Mouse (Mus musculus) forebrain, embryonic 15.5 days (tissue): ENCODE data around the gene Vps35l. TPM values are rescaled to one million over a fixed set of nuclear protein-coding genes. Genes with fewer than 3 reads are reported as not detected.

Experiments used
- ATAC-seq: fragments of 200-750 bp; cut with Nextera tagmentation; replicated peaks from 2 replicates; pipeline ENCODE4 v1.8.0; 2017; ENCODE audit warnings: mild to moderate bottlenecking, moderate TSS enrichment, moderate library complexity
- H3K27ac ChIP-seq: fragments of 300-500 bp; sonication (generic); replicated peaks from 2 replicates; pipeline ENCODE4 v1.5.1; 2015; ENCODE audit warnings: mild to moderate bottlenecking, inconsistent platforms
- H3K27me3 ChIP-seq: fragments of 300-500 bp; sonication (generic); 2 replicates; pipeline ENCODE4 v1.6.1; 2015; ENCODE audit warnings: inconsistent platforms
- H3K36me3 ChIP-seq: fragments of 300-500 bp; sonication (generic); 2 replicates; pipeline ENCODE4 v1.6.1; 2015; ENCODE audit warnings: mild to moderate bottlenecking, inconsistent platforms
- H3K4me1 ChIP-seq: fragments of 300-500 bp; sonication (generic); 2 replicates; pipeline ENCODE4 v1.6.1; 2015; ENCODE audit warnings: inconsistent platforms
- H3K4me2 ChIP-seq: fragments of 300-500 bp; sonication (generic); replicated peaks from 2 replicates; pipeline ENCODE4 v1.6.1; 2015; ENCODE audit warnings: mild to moderate bottlenecking, inconsistent platforms
- H3K4me3 ChIP-seq: fragments of 300-500 bp; sonication (generic); 2 replicates; pipeline ENCODE4 v1.5.1; 2015; ENCODE audit warnings: mild to moderate bottlenecking, inconsistent platforms
- H3K9ac ChIP-seq: fragments of 300-500 bp; sonication (generic); replicated peaks from 2 replicates; pipeline ENCODE4 v1.6.1; 2015; ENCODE audit warnings: mild to moderate bottlenecking, inconsistent platforms
- H3K9me3 ChIP-seq: fragments of 300-500 bp; sonication (generic); 2 replicates; pipeline ENCODE4 v1.6.1; 2016; ENCODE audit warnings: inconsistent platforms
- WGBS: fragments of 180-500 bp; shearing (Covaris S2); methylation state at CpG from one replicate; pipeline ENCODE4 v1.1.7; 2015; ENCODE audit warnings: mixed read lengths; 5-methylcytosine and 5-hydroxymethylcytosine counted together
- polyA plus RNA-seq: library from polyadenylated mRNA; unstranded; fragments of >200 nt; fragmentation: Nextera tagmentation; extraction: Ambion mirVana; gene quantifications from 2 replicates; pipeline ENCODE4 v1.2.1, GENCODE M21; 2015

The Vps35l gene
- polyA plus RNA-seq, 1 experiment from 2014 or later, result 105 TPM

DNA sequence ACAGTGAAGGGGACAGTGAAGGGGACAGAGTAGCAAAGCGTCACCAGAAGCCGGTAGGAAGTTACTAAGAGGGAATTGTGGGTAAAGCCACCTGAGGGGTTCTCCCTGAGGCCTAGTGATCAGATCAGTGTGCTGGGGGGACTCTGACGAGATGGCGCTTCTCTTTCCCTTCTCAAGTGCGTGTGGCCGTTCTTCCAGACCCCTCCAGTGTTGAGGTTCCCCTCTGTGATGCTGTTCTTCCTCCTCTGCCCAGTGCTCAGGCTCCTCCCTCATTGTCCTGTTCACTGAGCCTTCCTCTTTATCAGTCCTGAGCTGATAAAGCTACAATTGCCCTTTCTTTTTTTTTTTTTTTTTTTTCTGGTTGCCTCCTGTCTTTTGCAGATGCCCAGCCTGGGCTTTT lies 2.3 kb downstream of the Vps35l start:
- H3K9me3 ChIP-seq, result no peaks in the 10 kb centered on the region
- peaks cover 23% of the 10 kb centered on the region for H3K36me3 ChIP-seq
- no peaks in the 10 kb centered on the region for H3K27me3 ChIP-seq
- WGBS, result 88% methylated on average over 6 of the region's 6 CpGs
- no peak overlapping the region for H3K4me3 ChIP-seq
- no peak for ATAC-seq
- no peak overlapping the region for H3K4me2 ChIP-seq
- H3K27ac ChIP-seq, result no peak overlapping the region
- peaks cover 14% of the 10 kb centered on the region for H3K4me1 ChIP-seq
- H3K9ac ChIP-seq, result no peak overlapping the region

DNA sequence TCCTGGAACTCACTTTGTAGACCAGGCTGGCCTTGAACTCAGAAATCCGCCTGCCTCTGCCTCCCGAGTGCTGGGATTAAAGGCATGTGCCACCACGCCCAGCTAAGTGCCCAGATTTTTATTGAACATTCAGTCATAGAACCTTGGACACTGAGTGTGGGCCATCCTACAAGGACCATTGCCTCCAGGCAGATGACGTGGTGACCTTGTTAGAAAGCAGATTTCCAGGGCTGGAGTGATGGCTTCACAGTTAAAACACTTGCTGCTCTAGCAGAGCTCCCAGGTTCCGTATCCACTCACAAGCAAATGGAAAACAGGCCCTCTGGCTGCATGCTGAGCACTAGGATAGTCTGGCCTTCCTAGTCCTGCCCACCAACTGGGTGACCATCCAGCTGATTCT lies 4.7 kb downstream of the Vps35l start:
- 93% methylated on average over 5 of the region's 5 CpGs for WGBS

DNA sequence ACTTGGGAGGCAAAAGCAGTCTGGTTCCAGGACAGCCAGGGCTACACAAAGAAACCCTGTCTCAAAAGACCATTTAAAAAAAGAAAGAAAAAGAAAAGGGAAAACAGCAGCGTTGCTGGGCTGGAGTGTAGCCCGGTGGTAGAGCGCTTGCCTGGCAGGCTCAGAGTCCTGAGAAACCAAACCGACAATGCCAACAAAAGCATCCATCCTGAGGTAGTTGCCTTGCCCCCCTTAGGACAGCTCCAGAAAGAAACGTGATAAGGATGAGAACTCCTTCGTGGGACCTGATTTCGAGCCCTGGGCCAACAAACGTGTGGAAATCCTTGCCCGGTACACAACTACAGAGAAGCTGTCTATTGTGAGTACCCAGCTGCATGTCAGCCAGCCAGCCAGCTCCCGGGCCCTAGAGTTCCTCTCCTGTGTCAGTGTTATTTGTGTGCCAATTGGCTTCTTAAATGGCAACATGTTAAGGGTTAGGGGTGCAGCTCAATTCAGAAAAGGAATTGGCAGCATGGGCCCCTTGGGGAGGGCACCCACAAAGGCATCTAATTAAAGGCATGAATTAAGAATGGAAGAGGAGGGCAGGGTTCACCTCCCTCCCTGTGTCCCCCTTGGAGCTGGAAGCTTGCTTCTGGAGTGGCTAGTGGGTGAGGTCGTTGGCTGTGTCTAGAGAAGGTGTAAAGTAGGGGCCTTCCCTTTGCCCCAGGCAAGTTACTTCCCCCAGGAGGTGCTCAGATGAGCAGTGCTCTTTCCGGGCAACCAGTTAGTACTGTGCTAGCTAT lies 8.1 kb downstream of the Vps35l start:
- peak; percentile 45 for ATAC-seq
- peak overlapping the region; percentile 27 for H3K27ac ChIP-seq
- H3K9me3 ChIP-seq, result no peaks in the 10 kb centered on the region

More for the DNA sequence above, 4.7 kb downstream of the Vps35l start:
- no peaks in the 10 kb centered on the region for H3K27me3 ChIP-seq
- H3K4me3 ChIP-seq, result no peak overlapping the region
- no peak overlapping the region for H3K4me2 ChIP-seq
- H3K4me1 ChIP-seq, result peaks cover 16% of the 10 kb centered on the region
- no peak overlapping the region for H3K27ac ChIP-seq
- H3K9me3 ChIP-seq, result no peaks in the 10 kb centered on the region
- H3K36me3 ChIP-seq, result peaks cover 47% of the 10 kb centered on the region
- no peak for ATAC-seq
- H3K9ac ChIP-seq, result no peak overlapping the region

DNA sequence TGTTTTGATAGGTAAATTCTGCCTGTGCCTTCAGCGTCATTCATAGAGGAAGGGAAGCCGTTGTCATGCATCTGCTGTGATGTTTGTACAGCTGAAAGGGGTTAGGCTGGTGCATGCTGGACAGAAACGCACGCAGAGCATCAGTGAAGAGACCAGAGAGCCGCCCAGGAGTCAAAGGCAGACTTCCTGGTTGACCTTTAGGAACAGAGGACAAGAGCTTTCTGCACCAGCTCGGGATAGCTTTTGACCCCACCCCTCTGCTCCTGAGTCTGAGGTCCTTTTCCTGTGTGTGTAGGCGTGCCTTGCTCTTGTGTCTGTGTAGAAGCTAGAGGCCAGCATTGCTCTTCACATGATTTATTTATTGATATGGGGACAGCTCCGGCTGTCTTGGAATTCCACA lies 9.7 kb downstream of the Vps35l start:
- WGBS, result 90% methylated on average over 8 of the region's 8 CpGs
- H3K4me3 ChIP-seq, result no peak overlapping the region
- H3K36me3 ChIP-seq, result peaks cover 82% of the 10 kb centered on the region
- H3K27me3 ChIP-seq, result no peaks in the 10 kb centered on the region
- ATAC-seq, result no peak
- no peak overlapping the region for H3K9ac ChIP-seq
- H3K4me1 ChIP-seq, result 0 out of 2 replicates have a peak, but pooled peaks cover 2% of the 10 kb centered on the region
- H3K27ac ChIP-seq, result no peak overlapping the region
- H3K9me3 ChIP-seq, result no peaks in the 10 kb centered on the region
- no peak overlapping the region for H3K4me2 ChIP-seq

More for the DNA sequence above, 8.1 kb downstream of the Vps35l start:
- 0 out of 2 replicates have a peak, but pooled peaks cover 2% of the 10 kb centered on the region for H3K4me1 ChIP-seq
- H3K36me3 ChIP-seq, result peaks cover 73% of the 10 kb centered on the region
- H3K27me3 ChIP-seq, result no peaks in the 10 kb centered on the region
- H3K4me2 ChIP-seq, result no peak overlapping the region
- H3K9ac ChIP-seq, result no peak overlapping the region
- H3K4me3 ChIP-seq, result no peak overlapping the region
- WGBS, result 58% methylated on average over 12 of the region's 12 CpGs

DNA sequence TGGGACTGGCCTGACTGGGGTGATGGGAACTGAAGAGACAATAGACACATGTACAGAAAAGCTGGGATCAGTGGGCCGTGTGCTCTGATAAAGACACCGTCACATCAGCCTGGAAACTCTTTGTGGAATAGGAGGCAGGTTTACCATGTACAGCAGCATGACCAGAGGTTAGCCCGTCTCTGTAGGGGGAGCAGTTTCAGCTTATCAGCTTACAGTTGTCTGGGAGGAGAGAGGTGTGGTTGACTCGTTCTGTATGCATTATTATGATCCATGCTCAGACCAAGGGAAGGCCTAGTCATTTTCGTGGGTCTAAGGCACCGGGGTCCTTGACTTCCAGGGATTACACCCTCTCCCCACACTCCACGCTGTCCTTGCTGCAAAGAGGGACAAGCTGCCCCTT lies 11.6 kb downstream of the Vps35l start:
- H3K36me3 ChIP-seq, result peaks cover 86% of the 10 kb centered on the region
- no peaks in the 10 kb centered on the region for H3K9me3 ChIP-seq
- no peak overlapping the region for H3K4me2 ChIP-seq
- H3K9ac ChIP-seq, result no peak overlapping the region
- H3K4me1 ChIP-seq, result 0 out of 2 replicates have a peak, but pooled peaks cover 2% of the 10 kb centered on the region
- H3K4me3 ChIP-seq, result no peak overlapping the region
- H3K27me3 ChIP-seq, result no peaks in the 10 kb centered on the region
- no peak for ATAC-seq
- 88% methylated on average over 7 of the region's 7 CpGs for WGBS
- H3K27ac ChIP-seq, result no peak overlapping the region

DNA sequence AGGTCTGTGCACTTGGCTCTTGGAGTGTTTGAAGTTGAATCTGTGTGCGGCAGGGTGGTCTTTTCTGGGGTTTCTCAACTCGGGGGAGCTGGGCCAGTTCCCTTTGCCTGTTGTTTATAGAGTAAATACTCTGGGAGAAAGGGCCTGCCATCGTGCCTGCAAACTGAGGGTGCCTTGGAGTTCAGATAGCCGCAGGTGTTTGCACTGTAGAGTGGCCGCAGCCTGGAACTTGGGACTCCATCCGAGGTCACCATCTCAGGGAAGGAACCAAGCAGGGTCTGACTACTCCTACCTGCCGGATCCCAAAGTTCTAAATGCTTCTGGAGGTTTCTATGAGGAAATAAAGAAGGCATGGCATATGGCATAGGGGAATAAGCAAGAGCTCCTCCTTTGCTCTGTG lies 15.7 kb downstream of the Vps35l start:
- H3K36me3 ChIP-seq, result peaks cover 64% of the 10 kb centered on the region
- no peak for ATAC-seq
- no peaks in the 10 kb centered on the region for H3K4me1 ChIP-seq
- WGBS, result 86% methylated on average over 7 of the region's 7 CpGs
- H3K9ac ChIP-seq, result no peak overlapping the region
- H3K27me3 ChIP-seq, result no peaks in the 10 kb centered on the region
- no peaks in the 10 kb centered on the region for H3K9me3 ChIP-seq
- H3K4me2 ChIP-seq, result no peak overlapping the region
- H3K27ac ChIP-seq, result no peak overlapping the region
- H3K4me3 ChIP-seq, result no peak overlapping the region

DNA sequence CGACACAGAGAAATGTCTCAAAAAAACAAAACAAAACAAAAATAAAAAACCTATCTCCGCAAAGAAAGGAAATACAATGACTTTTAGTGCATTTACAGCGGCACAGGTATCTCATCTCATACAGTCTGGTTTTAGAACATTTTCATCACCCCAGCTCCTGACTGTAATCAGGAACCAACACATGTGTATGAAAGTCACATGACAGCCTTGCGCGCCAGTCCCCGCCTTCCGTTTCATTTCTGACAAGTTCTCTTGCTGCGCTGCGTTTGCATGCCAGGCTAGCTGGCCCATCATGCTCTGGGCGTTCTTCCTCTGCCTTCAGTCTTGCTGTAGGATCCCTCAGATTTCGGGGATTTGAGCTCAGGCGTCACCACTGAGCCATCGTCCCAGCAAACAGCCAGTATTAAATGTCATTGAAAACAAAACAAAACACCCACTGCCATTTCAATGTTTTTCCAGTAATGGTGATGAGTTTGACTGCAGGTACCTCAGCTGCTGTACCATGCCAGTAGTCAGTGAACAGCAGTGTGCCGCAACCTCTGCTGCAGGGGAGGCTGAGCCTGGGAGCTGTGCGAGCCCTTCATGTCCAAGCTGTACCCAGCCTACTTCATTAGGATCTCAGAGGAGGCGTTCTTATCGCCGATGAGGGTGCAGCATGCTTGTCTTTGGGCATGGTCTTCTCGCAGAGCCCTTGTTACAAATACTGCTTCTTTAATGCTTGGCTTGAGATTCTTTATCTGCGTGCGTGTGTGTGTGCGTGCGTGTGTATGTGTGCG lies 16.7 kb downstream of the Vps35l start:
- Histone ChIP-seq H3K4me1 (no peaks in the 10 kb centered on the region), H3K4me2 (no peak overlapping the region), H3K4me3 (no peak overlapping the region), H3K27me3 (no peaks in the 10 kb centered on the region), H3K9me3 (no peaks in the 10 kb centered on the region), H3K27ac (no peak overlapping the region), H3K9ac (no peak overlapping the region), H3K36me3 (peaks cover 68% of the 10 kb centered on the region)
- no peak for ATAC-seq
- 91% methylated on average over 24 of the region's 24 CpGs for WGBS

DNA sequence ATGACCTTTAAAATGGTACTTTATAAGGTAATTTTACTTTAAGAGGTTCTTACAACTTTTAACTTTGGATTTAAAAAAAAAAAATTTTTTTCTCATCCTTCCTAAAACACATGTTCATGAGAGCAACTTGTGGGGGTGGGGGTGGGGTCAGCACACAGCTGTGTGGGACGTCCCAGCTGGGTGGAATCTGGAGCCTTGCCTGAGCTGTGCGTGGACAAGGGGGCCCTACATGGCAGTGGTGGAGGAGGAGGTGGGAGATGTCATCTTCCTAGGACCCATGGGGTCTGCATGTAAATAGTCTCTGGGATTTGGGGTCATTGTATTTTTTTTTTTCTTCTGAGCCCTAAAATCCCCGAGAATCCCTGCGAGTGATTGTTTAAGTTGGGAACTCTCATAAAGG lies 18.3 kb downstream of the Vps35l start:
- Histone ChIP-seq H3K36me3 (peaks cover 66% of the 10 kb centered on the region), H3K9me3 (no peaks in the 10 kb centered on the region), H3K4me2 (no peak overlapping the region), H3K27ac (no peak overlapping the region), H3K4me1 (no peaks in the 10 kb centered on the region), H3K9ac (no peak overlapping the region), H3K4me3 (no peak overlapping the region), H3K27me3 (no peaks in the 10 kb centered on the region)
- no peak for ATAC-seq
- WGBS, result 81% methylated on average over 4 of the region's 4 CpGs

DNA sequence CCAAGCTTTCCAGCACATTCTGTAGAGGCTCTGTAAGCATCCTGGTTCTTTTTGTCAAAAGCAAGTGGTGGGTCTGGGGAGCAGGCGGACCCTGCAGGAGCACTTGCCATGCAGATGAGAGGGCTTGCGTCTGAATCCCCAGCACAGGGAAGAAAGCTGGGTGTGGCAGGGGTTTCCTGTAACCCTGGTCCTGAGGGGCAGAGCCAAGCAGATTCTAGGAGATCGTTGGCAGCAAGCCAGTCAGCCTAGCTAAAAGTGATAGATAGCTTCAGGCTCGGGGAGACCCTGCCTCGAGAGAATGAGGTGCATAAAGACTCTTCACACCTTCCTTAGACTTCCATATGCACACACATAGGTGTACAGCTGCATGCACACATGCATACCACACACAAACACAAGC lies 19.3 kb downstream of the Vps35l start:
- WGBS, result 58% methylated on average over 5 of the region's 5 CpGs
- H3K27me3 ChIP-seq, result no peaks in the 10 kb centered on the region
- no peak overlapping the region for H3K4me3 ChIP-seq
- H3K27ac ChIP-seq, result no peak overlapping the region
- no peaks in the 10 kb centered on the region for H3K9me3 ChIP-seq
- ATAC-seq, result no peak
- no peak overlapping the region for H3K9ac ChIP-seq
- peaks cover 68% of the 10 kb centered on the region for H3K36me3 ChIP-seq
- H3K4me2 ChIP-seq, result no peak overlapping the region
- no peaks in the 10 kb centered on the region for H3K4me1 ChIP-seq

DNA sequence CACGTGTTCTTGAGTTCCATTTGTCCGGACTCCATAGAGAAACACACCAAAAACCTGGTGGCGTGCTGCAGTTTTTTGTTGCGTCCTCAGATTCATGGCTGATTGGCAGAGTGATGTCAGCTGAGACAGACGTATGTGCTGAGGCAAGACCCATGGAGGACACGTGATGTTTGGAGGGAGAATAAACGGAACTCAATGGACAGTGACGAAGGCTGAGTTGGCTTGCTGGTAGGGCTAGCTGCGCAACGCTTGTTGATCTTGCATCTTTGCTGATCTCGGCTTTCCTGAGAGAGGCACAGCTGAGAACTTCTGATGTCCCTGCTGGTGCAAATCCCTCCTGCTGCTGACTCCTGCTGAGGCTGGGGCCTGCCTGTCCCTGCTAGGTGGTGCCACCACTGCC lies 23.9 kb downstream of the Vps35l start:
- Histone ChIP-seq H3K4me1 (peaks cover 5% of the 10 kb centered on the region), H3K27ac (no peak overlapping the region), H3K36me3 (peaks cover 45% of the 10 kb centered on the region), H3K4me3 (no peak overlapping the region), H3K9ac (no peak overlapping the region), H3K9me3 (no peaks in the 10 kb centered on the region), H3K4me2 (no peak overlapping the region), H3K27me3 (no peaks in the 10 kb centered on the region)
- WGBS, result 92% methylated on average over 11 of the region's 11 CpGs
- ATAC-seq, result no peak

DNA sequence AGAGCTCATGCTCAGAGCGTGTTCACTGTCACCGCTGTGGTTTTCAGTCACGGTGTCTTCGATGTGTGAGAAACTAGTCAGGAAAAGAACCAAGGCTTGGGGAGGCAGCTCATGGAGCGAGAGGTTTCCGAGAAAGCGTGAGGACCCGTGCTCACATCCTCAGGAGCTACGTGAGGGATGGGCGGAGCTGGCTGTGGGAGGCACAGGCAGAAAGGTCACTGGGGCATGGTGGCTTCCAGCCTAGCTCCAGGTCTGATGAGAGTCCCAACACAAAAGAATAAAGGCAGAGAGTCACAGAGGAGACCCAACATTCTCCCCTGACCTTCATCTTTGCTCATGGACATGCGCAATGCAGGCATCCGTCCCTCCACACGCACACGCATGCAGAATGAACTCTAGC lies 24.7 kb downstream of the Vps35l start:
- Histone ChIP-seq H3K4me2 (no peak overlapping the region), H3K9me3 (no peaks in the 10 kb centered on the region), H3K9ac (no peak overlapping the region), H3K4me3 (no peak overlapping the region), H3K27me3 (no peaks in the 10 kb centered on the region), H3K27ac (no peak overlapping the region), H3K36me3 (peaks cover 44% of the 10 kb centered on the region), H3K4me1 (peaks cover 5% of the 10 kb centered on the region)
- ATAC-seq, result no peak
- WGBS, result 92% methylated on average over 14 of the region's 14 CpGs

DNA sequence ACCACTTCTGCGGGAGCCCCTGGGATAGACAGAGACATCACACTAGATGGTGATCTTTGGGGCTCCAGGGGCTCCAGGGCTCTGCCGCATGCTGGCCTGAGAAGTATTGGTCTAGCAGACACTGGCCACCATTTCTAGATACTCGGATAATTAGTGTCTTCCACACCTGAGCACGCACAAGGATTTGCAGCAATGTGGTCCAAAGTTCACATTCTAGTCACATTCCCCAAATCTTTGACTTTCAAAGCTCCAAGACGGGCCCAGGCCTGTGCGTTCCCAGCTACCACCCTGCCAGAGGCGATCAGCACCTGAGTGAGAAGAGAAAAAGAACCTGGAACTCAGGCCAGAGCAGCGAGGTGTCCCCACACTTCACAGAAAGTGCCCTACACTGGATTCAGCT lies 25.6 kb downstream of the Vps35l start:
- Histone ChIP-seq H3K36me3 (peaks cover 37% of the 10 kb centered on the region), H3K27ac (no peak overlapping the region), H3K4me3 (no peak overlapping the region), H3K4me2 (no peak overlapping the region), H3K4me1 (peaks cover 5% of the 10 kb centered on the region), H3K9ac (no peak overlapping the region), H3K27me3 (no peaks in the 10 kb centered on the region), H3K9me3 (no peaks in the 10 kb centered on the region)
- 73% methylated on average over 8 of the region's 8 CpGs for WGBS
- 0 out of 2 replicates have a peak, but pooled peaks have one; percentile 33 for ATAC-seq
